Mouse (Mus musculus) adrenal gland, adult 2 months (tissue): ENCODE data around the gene Smim15. TPM values are rescaled to one million over a fixed set of nuclear protein-coding genes. Genes with fewer than 3 reads are reported as not detected.

Experiments
- DNase-seq: peaks from one replicate; pipeline ENCODE4 v3.0.0; 2021
- polyA plus RNA-seq: library from polyadenylated mRNA; depleted of rRNA; stranded (reverse); fragments of >200 nt; gene quantifications from 2 replicates; pipeline ENCODE4 v1.2.3, GENCODE M21; 2012; rRNA removed
- total RNA-seq, 2 experiments: library from RNA; stranded (reverse); gene quantifications; 2 replicates each; pipeline ENCODE4 v1.2.3; 2021

The Smim15 gene
- total and polyA plus RNA-seq, 3 experiments: 1.00 to 39.3 (median 38.7) TPM

DNA sequence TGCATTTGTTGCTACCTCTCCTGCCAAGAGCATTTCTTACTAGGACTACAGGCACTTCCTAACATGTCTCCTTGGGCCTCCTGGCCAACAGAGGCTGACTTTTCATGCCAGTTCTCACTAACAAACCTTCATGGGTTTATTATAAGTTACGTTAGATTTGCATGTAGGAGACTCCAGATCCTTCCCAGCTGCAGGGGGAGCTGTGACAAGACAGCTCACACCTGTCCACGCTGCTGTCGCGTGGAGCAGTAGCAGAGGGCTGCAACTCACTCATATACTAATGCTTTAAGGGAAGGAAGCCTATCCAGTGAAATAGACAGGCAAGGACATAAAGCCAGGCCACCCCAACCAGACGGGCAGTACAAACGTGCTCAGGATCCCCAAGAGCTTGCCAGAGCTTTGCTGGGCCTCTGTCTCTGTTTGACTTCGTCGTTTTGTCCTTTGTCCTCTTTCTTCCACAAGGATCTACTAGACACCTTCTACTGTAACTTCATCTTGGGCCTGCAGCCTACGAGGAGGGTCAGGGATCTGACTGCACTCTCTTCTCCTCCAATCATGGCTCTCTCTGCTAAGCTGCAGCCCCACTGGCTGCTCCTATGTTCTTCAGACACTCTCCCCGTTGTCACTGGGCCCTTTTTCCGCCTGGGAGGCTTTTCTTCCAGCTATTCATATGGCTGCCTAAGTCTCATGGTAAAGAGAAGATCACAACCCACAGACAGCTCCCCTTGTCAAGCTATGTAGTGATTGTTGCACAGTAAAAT lies 19.3 kb downstream of the Smim15 start:
- no peak for DNase-seq

DNA sequence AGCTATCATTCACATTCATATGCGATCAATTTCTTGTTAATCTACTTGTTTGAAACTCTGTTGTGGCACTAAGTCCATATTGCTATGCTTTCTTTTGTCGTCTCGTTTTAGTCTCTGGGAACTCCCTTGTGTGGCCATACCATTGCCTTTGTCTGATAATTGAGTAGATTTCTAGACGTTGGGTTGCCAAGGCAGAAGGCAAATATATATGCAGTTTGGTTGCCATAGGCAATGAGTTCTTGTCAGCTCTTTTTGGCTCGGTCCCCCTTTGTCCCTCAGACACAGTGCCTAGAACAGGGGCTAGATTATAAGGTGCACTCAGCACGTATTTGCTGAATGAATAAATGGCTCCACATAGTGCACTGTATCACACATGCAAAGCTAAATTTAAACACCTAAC lies 20.1 kb downstream of the Smim15 start:
- no peak for DNase-seq

DNA sequence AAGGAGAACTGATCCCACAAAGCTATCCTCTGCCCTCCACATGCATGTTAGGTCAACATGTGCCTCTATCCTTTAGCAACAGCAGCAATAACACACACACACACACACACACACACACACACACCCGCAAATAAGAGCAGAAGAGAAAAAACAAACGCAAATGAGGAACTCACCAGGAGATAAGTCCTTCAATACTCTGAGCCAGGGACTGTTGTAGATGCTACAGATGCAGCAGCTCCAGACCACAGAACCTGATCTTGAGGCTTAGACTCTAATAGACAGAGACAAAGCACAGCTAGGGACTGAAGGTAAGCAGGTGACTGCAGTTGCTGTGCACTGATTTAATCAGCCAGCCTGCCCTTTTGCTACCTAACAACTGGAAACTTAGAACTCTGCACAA lies 21.8 kb downstream of the Smim15 start:
- DNase-seq: no peak

DNA sequence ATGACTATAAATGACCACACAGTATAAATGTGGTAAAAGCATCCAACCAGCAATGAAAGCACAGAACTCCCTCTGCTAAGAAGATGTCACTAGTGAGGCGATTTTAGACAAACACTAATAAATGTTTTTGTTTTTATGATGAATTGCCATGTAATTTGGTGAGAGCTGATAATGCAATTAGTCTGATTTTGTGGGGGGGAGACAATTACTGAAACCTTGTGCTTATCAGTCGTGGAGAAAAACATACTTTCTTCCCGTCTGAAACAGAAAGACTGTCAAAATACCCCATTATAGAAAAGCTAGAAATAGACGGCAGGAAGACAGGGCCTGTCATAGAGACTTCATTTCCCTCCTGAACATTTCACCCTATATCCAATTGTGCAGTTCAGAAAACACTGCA lies 24.9 kb downstream of the Smim15 start:
- no peak for DNase-seq

DNA sequence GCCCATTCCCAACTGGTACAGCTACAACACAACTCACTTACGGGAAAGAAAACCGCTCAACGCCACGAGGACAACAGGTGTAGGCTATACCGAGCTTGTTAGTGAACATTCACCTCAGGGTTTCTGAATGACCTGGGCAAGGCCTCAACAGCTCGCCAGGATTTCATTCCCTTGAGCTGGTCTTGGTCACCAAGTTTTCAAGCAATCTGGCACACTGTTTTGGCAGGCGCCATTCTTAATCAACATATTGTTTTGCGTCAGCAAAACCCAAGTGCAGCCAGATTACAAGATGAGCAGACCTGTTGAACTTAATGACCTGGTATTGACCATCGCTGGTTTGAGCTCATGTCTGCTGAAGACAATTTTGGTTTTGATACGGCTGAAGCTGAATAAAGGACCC lies 25.9 kb downstream of the Smim15 start:
- no peak for DNase-seq

DNA sequence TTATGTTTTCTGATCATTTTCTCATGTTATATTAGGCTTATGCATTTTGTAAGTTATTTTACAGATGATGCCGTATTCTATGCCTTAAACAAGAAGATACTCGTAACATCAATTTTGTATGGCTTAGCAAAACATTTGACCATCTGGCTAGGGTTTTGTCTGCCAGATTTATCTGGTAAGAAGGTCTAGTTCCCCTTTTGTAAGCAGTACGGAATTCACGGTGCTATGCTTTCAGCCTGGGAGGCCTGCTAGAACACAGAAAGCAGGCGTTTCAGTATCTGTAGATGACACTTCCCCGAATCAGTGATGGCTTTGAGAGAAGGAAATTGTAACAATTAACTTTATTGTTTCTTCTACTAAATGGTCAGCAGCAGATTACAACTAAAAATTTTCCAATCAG lies 33.2 kb downstream of the Smim15 start:
- no peak for DNase-seq

DNA sequence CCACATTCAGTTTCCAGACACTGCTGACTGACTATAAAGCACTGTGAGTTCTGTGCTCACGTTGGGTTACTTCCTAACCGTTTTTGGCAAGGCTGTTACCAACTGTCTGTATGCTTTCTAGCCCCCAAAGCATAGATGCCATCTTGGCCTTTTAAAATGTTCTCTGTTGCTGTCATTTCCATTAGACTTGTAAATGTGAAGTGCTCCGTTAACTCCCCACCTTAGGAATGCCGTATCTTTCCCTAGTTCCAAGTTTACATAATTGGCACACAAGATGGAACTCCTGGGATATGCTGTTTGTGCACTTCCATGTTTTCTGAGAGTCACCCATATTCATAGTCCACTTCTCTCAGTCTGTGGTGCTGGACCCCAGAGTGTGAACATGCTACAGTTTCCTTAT lies 33.7 kb downstream of the Smim15 start:
- no peak for DNase-seq

DNA sequence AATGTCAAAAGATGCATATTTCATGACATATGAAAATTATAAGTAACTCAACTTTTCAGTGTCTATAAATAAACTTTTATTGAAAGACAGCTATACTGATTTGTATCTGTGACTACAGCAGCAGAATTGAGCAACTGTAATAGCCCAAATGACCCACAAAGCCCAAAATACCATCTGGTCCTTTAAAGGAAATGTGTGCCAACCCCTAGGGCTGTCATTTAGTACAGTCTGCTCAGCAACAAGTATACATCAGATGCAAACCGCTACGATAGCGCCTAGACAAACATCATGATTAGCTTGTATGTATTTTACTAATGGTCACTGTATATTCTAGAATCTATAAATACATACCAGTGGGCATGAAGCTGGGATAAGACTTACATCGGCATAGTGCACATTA lies 39.8 kb downstream of the Smim15 start:
- DNase-seq: no peak

DNA sequence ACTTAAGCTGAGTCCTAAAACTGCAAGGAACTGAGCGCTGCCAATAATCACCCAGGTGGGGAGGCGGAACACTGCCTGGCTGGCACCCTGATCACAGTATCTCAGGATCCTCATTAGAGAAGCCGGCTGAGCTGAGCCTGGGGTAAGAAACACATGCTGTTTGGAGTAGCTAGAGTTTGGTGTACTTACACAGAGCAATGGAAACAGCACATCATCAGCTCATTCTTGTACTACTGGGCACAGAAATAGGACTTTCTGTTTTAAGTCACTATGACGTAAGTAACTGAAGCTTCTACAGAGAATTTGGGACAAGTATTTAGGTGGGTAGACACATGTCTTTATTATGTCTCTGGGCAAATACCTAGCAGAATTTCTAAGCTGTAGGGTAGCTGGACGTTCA lies 41.8 kb downstream of the Smim15 start:
- no peak for DNase-seq

DNA sequence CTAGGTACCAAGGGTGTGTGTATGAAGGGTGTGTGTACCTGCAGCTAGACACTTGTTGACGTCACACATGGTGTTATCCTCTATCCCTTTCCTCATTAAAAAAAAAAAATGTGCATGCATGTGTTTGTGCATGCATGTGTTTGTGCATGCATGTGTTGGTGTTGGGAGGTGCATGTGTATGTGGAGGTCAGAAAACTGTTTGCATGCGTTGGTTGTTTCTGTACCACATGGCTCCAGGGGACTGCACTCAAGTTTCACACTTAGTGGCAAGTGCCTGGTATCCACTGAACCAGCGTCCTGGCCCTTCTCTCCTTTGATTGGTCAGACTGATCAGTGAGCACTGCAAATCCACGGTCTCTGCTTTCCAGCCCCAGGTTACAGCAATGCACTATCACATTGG lies 42.5 kb downstream of the Smim15 start:
- no peak for DNase-seq

DNA sequence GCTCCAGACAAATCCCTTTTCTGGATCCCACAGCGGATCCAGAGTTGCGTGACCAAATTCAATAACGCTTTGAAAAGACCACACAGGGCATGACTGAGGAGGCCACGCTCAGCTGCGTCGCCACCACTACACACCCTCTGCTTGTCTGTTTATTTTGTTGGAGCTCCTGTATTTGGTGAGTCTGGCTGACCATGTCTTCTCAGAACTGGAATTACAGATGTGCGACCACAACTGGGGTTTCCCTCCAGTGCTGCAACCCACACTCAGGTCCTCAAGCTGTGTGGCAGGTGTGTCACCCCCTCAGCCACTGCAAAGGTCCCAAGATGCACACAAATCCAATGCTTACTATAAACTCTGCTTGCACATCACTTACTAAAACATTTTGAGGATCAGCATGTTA lies 48.0 kb downstream of the Smim15 start:
- DNase-seq: no peak

DNA sequence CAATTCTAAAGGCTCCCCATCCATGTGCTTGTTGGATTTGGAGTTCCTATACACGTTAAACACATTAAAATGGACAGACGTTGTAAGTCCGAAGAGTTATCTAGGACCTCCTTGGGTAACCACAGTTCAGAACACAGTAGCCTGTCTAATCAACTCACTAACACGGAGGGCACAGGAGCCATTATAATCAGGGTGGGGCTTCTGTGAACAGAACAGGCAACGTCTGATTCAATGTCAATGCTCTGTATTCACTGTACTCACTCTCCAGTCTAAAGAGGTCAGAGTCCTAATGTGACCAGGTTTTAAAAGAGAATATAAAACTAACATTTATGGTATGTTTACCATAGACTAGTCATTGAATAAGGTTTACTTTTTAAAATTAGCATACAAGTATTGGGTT lies 50.4 kb downstream of the Smim15 start:
- DNase-seq: no peak

DNA sequence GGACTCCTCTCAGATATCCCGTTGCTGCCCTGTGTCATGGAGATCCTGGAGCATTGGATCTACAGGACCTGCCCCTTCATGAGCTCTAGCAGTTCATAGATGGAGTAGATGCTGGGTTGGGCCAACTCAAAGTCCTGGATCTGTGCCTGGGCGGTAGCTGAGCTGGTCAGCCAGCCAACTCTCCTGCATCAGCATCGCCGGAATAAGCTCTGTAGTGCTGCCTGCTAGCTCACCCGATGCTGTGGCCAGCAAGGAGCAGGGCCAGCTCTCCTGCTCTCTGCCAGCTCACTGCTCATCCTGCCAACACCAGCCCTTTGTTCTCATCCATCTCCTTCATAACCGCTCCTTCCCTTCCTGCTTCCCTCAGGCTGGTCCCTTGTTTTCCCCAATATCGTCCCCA lies 51.4 kb downstream of the Smim15 start:
- DNase-seq: peak; percentile 5

DNA sequence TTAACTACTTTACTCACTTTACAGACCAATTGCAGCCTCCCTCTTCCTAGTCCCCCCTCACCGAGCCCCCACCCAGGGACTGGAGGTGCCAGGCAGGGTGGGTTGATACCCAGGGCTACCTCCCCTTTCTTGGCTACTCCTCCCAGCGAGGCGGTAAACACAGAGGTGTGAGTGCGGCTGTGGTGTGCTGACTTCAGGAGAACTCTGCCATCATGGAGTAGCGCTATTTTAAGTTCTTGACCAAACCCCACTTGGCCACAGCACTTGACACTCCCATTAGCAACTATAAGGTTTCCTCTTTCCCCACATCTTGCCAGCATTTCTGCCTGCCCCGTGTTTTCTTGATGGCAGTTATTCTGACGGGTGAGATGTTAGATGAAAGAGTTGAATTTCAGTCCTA lies 52.2 kb downstream of the Smim15 start:
- no peak for DNase-seq

Other genes with a start within 250 kb of the Smim15 start
- 10 to 100 TPM; 31.2 to 35.6 TPM for gene Ndufaf2, start 114.2 kb downstream of the Smim15 start, total RNA-seq
- gene Ndufaf2, start 114.2 kb downstream of the Smim15 start, polyA plus RNA-seq: 2.4 and 3.7 TPM in 2 replicates
- gene Ercc8, start 114.3 kb downstream of the Smim15 start, total RNA-seq: 1 to 10 TPM; 8.4 to 9.2 TPM
- gene Ercc8, start 114.3 kb downstream of the Smim15 start, polyA plus RNA-seq: 2.4 and 3.4 TPM in 2 replicates
- gene Elovl7, start 170.0 kb downstream of the Smim15 start, total RNA-seq: 1 to 10 TPM; 2.7 to 3.4 TPM
- gene Elovl7, start 170.0 kb downstream of the Smim15 start, polyA plus RNA-seq: 0.16 and 0.31 TPM in 2 replicates